Mouse (Mus musculus): ENCODE measurements around the gene Xab2.
"Not testable (repeated sequence)": the region's sequence is repeated elsewhere in the genome, so short reads cannot be mapped to it uniquely, and the experiment has no call there.

The Xab2 gene

DNA sequence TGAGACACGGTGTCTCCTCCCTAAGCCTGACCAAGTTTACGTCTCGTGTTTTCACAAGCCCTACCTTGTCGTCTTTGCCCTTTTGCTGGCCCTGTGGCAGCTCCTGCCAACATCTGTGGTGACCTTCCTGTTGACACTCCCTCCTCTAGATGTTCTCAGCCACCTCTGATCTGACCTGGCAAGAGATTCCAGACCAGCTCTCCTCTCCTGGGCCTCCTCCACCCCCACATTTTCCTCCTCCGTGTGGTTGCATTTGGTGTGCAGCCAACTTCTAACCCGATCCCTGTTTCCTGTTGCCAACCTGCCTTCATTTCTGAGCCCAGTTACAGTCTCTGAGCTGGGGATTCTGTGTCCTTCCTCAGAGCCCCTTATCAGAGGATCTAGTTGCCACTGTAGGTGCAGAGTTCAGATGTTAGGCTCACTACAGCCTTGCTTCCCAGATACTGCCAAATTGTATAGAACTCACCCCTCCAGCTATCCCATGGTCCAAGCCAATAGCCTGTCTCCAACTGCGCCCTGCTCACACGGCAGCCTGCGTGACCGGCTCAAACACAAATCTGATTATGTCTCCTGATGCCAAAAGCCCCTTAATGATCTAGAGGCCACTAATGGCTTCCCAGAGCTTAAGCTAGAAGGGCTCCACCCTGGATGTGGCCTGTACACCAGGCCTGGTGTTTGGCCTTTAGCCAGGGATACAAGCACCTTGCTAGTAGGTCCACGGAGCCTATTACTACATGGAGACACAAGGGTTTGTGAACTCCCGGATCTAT is 11.9 kb downstream of the Xab2 start:
- DNase-seq (ENCODE audit: low read depth, low spot score) = no peak

DNA sequence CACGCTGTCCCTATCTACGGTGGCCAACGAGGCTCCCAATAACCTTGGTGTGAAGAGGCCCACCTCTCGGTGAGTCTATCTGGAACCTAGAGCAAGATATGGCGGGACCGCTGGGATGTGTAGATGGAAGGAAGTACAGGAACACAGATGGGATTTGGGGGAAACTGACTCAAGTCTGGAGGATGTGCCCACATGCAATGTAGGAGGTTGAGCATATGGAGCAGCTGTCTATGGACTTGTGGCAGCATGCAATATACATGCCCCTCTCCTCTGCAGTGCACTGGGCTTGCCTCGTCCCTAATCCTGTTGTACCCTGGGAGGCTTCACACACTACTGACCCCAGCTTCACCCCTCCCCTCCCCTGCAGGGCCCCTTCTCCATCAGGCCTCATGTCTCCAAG is 13.3 kb downstream of the Xab2 start:
- DNase-seq (ENCODE audit: low read depth, low spot score) = peak; percentile 36

DNA sequence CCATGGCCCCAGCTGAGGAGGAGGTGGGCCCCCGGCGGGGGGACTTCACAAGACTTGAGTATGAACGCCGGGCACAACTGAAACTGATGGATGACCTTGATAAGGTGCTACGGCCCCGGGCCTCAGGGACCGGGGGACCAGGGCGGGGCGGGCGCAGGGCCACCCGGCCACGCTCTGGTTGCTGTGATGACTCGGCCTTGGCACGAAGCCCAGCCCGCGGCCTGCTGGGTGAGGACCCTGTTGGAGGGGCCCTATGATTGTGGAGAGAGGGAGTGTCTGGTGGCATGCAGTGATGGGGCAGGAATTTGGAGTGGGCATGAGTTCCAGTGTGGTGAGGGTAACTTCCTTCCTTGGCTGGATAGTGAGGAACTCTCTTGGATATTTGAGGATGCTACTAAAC is 14.5 kb downstream of the Xab2 start:
- no peak for DNase-seq (ENCODE audit: low read depth, low spot score)

DNA sequence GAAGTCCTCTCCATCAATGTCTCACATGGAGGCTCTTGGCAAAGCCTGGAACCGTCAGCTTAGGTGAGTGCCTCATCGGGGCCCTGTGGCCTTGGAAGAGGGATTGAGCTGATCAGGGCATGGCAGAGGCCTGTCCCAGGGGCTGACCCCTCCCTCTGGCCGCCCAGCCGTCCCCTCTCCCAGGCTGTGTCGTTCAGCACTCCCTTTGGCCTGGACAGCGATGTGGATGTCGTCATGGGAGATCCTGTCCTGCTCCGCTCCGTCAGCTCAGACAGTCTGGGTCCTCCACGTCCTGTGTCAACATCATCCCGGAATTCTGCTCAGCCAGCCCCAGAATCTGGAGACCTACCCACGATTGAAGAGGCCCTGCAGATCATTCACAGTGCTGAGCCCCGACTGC is 17.7 kb downstream of the Xab2 start:
- no peak for DNase-seq (ENCODE audit: low read depth, low spot score)

DNA sequence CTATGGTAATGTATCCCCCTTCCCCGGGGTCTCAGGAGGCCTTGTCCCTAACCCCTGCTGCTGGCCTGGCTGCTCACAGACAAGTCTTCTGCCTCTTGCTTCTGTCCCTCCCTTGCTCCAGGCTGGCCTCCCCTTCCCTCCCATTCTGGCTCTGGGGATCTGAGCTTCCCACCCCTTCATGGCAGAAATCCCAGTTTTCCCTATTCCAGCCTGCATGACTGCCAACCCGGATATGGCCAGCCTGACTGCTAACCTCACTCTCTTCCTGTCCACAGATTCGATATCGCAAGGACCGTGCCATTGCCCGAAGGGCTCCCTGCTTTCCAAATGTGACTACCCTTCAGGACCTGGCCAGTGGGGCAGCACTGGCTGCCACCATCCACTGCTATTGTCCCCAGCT is 20.7 kb downstream of the Xab2 start:
- no peak for DNase-seq (ENCODE audit: low read depth, low spot score)

DNA sequence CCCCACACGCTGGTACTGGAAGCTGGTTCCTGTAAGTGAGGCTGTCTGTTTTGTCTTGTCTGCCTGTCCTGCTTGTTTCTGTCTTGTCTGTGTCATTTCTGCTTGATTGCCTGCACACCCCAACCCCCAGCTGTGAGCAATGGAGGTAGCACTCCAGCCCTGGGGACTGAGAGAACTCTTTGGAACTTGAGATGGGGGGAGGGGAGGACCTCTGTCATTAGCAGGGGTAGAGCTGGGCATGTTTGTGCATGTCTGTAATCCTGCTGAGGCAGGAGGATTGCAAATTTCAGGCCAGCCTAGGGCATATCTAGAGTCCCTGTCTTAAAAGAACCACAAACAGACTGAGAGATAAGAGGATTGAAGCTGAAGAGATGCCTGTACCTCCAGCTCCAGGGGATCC is 21.9 kb downstream of the Xab2 start:
- no peak for DNase-seq (ENCODE audit: low read depth, low spot score)

DNA sequence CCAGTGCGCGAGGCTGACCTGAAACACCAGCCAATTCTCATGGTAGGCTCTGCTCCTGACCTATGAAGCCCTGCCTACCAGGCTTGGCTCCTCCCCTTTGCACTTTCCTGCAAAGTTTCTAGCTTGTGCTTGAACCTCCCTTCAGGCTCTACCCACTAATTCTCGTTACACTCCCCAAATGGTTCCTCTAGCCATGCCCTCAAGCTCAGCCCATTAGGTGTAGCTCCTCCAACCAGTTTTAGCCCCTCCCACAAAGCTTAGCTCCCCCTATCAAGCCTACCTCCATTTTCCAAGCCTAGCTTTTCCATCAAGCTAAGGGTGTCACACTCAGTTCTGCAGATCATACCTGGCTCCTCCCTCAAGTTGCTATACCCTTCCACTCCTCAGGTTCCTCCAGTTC is 23.1 kb downstream of the Xab2 start:
- DNase-seq (ENCODE audit: low read depth, low spot score) = no peak

DNA sequence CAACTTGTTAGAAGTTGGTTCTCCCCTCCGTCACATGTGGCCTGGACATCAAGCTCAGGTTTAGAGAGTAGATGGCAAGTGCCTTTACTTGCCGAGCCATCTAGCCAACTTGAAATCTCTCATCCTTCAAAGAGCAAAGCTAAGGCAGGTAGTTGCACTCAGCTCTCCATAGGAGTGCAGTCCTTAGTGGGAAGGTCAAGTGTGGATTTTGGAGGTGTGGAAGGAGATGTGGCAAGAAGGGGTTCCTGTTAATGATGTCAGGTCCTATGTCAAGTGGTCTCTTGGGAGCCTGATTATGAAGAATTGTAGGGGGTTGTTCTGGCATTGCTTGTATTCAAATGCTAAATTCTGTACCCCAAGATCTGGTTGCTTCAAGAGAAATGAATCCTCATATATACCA is 26.6 kb downstream of the Xab2 start:
- DNase-seq (ENCODE audit: low read depth, low spot score) = no peak

DNA sequence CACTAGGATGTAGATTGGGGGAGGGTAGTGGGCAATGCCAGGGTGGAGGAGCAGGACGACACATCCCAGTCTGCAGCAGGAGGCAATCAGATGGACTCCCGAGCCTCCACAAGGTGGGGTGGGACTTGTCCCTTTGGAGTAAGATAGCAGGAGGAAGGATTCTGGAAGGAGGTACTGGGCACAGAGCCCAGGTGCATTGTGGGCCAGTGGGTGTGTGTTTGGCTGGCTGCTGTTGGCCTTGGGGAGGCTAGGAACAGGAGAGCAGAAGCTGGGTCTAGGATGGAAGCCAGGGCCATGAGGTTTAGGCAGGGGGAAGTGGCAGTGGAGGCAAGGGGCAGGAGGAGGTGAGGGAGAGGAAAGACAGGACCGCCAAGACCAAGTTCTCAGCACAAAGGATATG is 27.6 kb downstream of the Xab2 start:
- no peak for DNase-seq (ENCODE audit: low read depth, low spot score)

DNA sequence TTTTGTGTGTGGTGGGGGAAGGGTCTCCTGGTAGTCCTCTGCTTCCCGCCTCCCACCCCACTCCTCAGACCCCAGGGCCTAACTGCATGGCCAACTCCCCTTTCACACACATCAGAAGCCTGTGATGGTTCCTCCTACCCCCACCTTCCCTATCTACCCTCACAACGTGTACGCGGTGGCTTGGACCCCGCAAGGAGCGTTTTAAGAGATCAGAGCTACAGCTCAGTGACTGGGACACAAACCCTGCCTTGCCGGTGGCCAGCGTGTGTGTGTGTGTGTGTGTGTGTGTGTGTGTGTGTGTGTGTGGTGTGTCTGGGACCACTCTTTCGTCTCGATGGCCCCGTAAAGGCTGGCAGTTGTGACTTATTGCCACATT is 32.9 kb downstream of the Xab2 start:
- no peak for DNase-seq (ENCODE audit: low read depth, low spot score)

DNA sequence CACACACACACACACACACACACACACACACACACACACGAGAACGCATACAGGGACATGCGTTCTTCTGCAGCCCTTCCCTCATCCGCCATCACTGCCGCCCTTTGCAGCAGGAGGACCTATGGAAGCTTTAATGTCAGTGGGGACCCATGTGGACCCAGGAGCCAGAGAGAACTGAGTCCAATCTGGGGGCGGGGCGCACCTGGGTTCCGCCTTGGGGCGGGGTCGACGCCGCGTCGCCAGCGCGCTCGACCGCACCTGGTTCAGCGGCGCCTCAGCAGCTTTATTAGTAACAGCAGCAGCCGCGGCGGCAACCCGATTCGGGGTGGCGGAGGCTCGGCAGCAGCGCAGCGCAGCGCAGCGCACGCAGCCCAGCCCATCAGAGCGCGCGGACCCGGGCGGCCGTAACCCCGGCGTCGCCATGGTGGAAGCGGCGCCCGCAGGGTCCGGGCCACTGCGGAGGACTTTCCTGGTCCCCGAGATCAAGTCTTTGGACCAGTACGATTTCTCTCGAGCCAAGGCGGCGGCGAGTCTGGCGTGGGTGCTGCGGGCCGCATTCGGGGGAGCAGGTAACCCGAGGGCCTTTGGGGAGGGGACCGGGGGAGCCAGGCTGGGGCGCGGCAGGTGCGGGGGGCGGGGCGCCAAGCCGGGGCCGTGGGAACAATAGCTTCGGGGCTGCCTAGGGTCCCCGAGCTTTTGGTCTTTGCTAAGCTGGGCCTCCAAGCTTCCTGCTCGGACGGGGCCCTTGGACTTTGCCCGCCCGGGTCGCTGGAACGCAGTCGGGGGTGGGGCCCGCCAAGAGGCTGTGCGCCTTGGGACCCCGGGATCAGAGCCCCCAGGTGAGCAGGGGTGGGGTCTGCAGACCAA is 33.5 kb downstream of the Xab2 start:
- DNase-seq (ENCODE audit: low read depth, low spot score) = peak; percentile 29

DNA sequence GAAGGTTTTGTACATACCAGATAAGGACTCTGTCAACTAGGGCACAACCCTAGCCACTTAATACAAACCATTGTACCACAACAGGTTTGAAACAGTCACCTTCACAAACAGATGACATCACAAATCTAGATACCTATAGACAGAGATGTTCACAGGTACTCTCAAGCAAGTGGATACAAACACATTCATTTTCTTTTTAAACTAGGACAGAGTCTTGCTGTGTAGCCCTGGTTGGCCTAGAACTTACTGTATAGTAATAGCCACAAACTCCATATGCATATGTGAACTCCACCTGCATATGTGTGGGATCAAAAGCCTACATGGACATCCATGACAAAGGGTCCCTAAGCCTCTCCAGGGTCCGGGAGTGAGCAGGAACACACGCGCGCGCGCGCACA is 34.1 kb downstream of the Xab2 start, which contains the start of gene Camsap3:
Gene Camsap3 (plus strand): TSS at position 301 of the 398 bp plus-strand sequence.
- no peak for DNase-seq (ENCODE audit: low read depth, low spot score)

DNA sequence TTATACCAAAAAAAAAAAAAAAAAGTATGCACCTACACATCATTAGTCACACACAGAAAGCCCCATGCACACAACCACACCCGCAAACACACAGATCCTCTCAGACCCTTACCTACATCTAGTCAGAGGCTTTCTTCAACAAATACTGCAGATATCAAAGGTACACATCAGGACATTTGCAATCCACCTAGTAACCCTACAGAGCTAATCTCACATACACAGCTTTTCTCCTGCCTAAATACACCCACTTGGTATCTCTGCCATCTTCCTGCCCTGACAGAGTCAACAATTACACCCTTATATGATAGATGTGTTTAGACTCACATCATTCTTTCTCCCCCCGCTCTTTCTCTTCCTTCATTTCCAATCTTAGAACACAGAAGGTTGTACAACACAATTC is 34.7 kb downstream of the Xab2 start:
- no peak for DNase-seq (ENCODE audit: low read depth, low spot score)

DNA sequence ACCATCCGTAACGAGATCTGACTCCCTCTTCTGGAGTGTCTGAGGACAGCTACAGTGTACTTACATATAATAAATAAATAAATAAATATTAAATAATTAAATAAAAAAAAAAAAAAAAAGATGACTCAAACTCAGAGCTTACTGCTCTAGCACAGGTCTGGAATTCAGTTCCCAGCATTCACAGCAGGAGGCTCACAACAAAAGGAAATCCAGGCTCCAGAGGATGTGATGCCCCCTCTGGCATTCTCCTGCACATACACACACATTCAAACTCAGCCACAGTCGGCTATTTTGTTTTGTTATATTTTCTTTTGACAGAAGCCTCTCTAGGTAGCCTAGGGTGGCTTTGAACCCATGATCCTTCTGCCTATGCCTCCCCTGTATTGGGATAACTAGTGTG is 39.2 kb downstream of the Xab2 start:
- DNase-seq (ENCODE audit: low read depth, low spot score) = not testable (repeated sequence)

DNA sequence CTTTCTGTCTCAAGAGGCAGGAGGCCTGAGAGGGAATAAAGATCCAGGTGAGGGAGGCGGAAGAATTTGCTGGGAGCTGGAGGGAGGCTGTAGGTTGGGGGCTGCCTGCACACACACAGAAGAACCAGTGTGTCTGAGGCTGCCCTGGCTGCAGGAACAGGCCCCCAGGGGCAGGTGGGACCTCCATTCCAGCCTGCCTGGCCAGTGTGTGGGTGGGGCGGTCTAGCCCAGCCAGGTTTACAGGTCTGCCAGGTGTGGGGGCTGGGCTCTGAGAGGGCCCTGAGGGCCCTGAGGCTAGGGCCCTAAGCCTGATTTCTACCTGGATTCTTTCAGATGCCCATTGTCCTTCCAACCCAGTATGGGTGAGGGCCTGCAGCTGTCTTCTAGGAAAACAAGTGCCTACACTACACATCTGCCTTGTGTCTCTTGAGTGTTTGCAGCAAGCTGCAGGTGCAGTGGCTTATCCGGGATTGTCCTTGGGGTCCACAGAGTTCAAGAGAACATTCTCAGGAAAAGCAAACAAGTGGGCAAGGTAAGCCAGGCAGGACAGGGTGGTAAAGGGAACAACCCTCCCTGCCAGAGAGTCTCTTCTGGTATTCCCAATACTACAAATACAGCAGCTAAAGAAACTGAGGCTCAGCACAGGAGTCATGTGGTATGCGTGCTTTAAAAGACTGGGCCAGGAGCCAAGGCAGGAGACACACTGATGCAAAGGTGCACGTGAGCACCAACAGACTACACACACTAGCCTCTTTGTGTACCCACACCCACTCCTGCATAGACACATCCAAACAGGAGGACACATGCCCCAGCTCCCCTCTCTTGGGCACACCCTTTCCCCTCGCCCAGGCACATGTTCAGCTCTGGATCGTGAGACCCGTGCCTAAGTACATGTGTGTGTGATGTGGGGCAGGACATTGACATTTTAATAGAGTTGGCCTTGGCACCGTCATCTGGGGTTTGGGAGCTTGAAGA is 41.4 kb downstream of the Xab2 start:
- DNase-seq (ENCODE audit: low read depth, low spot score) = no peak

DNA sequence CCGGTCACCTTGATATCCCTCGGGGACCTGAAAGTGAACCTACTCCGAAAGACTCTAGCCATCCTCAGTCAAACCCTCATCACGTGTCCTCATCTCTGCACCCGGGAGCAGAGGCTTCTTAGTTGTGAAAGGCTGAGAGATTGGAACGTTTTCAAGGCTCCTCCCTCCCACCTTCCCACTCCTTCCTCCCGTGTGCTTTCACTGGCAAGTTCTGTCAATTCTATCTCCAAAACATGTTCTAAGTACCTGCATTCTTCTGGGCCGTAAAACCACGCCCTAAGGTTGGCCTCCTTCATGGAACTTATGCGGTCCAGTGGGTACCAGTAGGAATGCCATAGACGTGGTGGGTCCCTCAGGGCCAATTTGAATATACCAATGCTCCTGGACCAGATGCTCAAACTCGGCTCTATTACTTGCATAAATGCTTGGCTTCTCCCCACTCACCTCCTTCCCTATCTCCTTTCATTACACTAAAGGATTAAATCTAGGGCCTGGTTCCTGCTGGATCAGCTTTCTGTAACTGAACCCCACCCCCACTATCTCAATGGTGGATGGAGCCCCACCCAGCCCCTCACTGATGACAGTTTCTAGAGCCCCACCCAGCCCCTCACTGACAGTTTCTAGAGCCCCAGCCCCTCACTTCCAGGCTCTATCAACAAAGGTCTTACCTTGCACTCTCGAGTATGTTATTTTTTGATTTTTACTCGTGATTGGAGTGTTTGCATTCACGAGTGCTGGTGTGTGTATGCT is 44.7 kb downstream of the Xab2 start:
- DNase-seq (ENCODE audit: low read depth, low spot score) = no peak

DNA sequence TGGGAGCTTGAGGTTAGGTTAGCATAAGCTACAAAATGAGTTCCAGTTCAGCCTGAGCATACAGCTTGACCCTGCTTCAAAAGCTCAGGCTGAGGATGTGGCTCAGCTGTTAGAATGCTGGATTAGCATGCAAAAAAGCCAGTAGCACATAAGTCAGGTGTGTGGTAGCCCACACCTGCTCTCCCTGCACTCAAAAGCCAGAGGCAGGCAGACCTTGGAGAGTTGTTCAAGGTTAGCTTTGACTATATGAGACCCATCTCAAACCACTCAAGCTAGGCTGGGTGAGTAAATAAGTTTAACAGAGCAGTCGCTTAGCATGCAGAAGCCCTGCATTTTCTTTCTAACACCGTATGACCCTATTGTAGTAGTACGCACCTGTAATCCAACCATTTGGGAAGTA is 46.6 kb downstream of the Xab2 start:
- no peak for DNase-seq (ENCODE audit: low read depth, low spot score)

DNA sequence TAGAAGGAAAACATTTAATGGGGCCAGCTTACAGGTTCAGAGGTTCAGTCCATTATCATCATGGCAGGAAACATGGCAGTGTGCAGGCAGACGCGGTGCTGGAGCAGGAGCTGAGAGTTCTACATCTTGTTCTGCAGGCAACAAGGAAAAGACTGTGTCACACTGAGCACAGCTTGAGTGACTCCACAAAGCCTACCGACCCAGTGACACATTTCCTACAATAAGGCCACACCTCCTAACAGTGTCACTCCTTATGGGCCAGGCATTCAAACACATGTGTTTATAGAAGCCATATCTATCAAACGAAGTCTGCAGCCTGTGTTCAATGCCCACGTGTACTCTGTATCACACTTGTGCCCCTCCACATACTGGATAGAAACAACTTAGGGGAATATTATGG is 51.3 kb downstream of the Xab2 start:
- DNase-seq (ENCODE audit: low read depth, low spot score) = no peak

DNA sequence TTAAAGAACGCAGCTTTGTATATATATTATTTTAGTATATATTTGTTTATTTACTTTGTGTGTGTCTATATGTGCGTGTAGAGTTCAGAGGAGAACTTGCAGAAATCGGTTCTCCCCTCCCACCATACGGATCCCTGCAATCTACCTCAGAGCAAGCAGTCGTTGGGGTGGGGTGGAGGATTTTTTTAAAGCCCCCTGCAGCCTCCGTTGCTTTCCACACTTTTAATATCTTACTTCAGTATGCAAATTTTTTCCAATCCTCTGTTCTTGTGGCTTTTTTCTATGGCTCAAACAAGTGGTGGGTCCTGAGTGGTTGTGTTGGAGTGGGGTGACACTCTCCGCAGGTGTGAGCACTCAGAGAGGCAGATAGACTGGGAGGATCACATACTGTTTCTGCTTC is 52.7 kb downstream of the Xab2 start:
- no peak for DNase-seq (ENCODE audit: low read depth, low spot score)

DNA sequence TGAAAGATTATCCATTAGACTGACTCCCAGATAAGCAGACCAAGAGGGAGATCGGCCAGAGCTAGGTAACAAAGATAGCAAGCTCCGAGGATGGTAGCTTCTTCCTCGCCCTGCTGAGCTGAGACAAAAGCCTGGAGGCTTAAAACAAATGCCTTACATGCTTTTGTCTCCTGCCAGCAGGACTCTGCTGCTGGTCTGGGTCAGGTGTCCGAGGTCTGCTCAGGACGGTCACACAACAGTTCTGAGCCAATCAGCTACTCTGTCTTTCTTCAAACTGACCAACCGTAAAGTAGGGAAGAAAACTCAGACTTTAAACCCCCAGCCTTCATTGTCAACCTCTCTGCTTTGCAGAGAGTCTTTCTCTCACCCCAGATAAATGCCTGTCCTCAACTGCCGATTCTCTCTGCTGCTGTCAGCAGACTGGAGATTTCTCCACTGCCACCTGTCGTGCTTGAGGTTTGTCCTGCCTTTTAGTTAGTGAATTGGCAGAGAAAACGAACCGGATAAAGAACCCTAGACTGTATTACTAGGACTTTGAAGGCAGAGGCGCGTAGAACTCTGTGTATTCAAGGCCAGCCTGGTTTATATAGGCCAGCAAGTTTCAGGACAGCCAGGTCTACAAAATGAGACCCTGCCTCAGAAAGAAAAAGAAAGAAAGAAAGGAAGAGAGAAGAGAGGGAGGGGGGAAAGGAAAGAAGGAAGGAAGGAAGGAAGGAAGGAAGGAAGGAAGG is 53.3 kb downstream of the Xab2 start, which contains the start of gene C330021F23Rik:
Gene C330021F23Rik (plus strand): TSS at position 350 of the 731 bp plus-strand sequence.
- no peak for DNase-seq (ENCODE audit: low read depth, low spot score)

All from telencephalon, adult 2 months (tissue).